Mouse (Mus musculus) liver, embryonic 13.5 days (tissue): ENCODE results near the gene Clec5a. TPM values are rescaled to one million over a fixed set of nuclear protein-coding genes. Genes with fewer than 3 reads are reported as not detected.
"Not testable (repeated sequence)": the region's sequence is repeated elsewhere in the genome, so short reads cannot be mapped to it uniquely, and the experiment has no call there.

Experiments used
- ATAC-seq: fragments of 200-750 bp; cut with Nextera tagmentation; 2 replicates; pipeline ENCODE4 v1.8.0; 2017; ENCODE audit warnings: low read depth, mild to moderate bottlenecking, moderate number of reproducible peaks, moderate library complexity
- DNase-seq: peaks from one replicate; pipeline ENCODE4 v3.0.0; 2022
- H3K27ac ChIP-seq: fragments of 300-500 bp; sonication (generic); 2 replicates; pipeline ENCODE4 v1.5.1; 2015; ENCODE audit warnings: moderate library complexity, mild to moderate bottlenecking, inconsistent platforms
- H3K27me3 ChIP-seq: fragments of 300-500 bp; sonication (generic); 2 replicates; pipeline ENCODE4 v1.6.1; 2015; ENCODE audit warnings: mild to moderate bottlenecking, inconsistent platforms
- H3K36me3 ChIP-seq: fragments of 300-500 bp; sonication (generic); 2 replicates; pipeline ENCODE4 v1.6.1; 2015; ENCODE audit warnings: mild to moderate bottlenecking, inconsistent platforms
- H3K4me1 ChIP-seq: fragments of 300-500 bp; sonication (generic); replicated peaks from 2 replicates; pipeline ENCODE4 v1.6.1; 2015; ENCODE audit warnings: inconsistent platforms
- H3K4me2 ChIP-seq: fragments of 300-500 bp; sonication (generic); 2 replicates; pipeline ENCODE4 v1.6.1; 2015; ENCODE audit warnings: inconsistent platforms, mild to moderate bottlenecking, moderate library complexity
- H3K4me3 ChIP-seq: fragments of 300-500 bp; sonication (generic); replicated peaks from 2 replicates; pipeline ENCODE4 v1.5.1; 2015; ENCODE audit warnings: mild to moderate bottlenecking, inconsistent platforms
- H3K9ac ChIP-seq: fragments of 300-500 bp; sonication (generic); 2 replicates; pipeline ENCODE4 v1.6.1; 2015; ENCODE audit warnings: mild to moderate bottlenecking, inconsistent platforms
- H3K9me3 ChIP-seq: fragments of 300-500 bp; sonication (generic); replicated peaks from 2 replicates; pipeline ENCODE4 v1.6.1; 2016; ENCODE audit warnings: inconsistent platforms
- WGBS: fragments of 180-500 bp; shearing (Covaris S2); methylation state at CpG from one replicate; pipeline ENCODE4 v1.1.7; 2015; ENCODE audit not compliant: insufficient replicate concordance; 5-methylcytosine and 5-hydroxymethylcytosine counted together
- polyA plus RNA-seq: library from polyadenylated mRNA; unstranded; fragments of >200 nt; fragmentation: Nextera tagmentation; extraction: Ambion mirVana; gene quantifications from 2 replicates; pipeline ENCODE4 v1.2.1, GENCODE M21; 2015

Gene Clec5a
- polyA plus RNA-seq: 4.8 and 5.4 TPM in 2 replicates

DNA sequence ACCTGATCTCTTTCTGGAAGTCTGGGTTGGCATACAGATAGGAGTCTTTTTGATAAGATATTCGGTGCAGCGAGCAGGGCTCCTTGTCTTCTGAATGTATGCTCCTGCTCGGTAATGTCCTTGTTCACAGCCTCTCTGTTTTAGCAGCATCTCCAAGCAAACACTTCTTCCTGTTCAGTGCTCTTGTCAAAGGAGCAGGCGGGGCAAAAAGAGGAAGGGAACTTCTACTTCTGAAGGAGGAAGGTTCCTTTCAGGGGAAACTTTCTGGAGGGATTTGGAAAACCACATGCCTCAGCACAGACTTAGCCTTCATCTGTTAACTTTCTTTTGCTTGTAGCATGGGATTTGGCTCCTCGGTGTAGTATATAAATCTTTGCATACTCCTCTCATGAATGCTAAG, at the start of gene Clec5a:
TSS of gene Clec5a (minus strand) at position 177 of the 400 bp plus-strand sequence.
- WGBS: 39% methylated on average over 5 of the region's 5 CpGs
- Histone ChIP-seq H3K4me2 (no peak within 1 kb of the TSS), H3K27me3 (no peaks in the 10 kb centered on the region), H3K9me3 (no peaks in the 10 kb centered on the region), H3K4me3 (no peak within 1 kb of the TSS), H3K9ac (no peak within 1 kb of the TSS), H3K27ac (no peak within 1 kb of the TSS), H3K36me3 (no peaks in the 10 kb centered on the region), H3K4me1 (no peaks in the 10 kb centered on the region)
- no peak for DNase-seq
- ATAC-seq: no peak

DNA sequence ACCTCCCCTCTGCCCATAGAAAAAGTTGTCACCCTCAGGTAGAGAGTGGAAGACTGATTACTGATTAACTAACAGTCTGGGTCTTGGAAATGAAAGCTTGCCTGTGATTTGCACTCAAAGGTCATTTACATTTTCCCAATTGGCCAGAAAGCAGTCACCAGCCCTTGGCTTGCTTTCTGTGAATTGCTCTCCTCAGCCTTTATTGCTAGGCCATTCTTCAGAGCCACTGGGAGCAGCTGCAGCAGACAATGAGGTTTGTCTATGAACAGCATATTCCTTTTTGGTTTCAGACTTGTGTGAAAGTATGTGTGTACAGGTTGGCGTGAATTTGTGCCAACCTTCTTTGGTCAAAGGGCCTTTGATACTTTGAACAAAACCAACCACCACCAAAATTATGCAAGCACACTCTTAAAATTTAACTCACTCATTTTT, 49.0 kb upstream of the Clec5a start:
- Histone ChIP-seq H3K4me2 (no peak overlapping the region), H3K36me3 (no peaks in the 10 kb centered on the region), H3K27me3 (no peaks in the 10 kb centered on the region), H3K9ac (no peak overlapping the region), H3K4me3 (no peak overlapping the region), H3K27ac (no peak overlapping the region), H3K9me3 (no peaks in the 10 kb centered on the region), H3K4me1 (no peaks in the 10 kb centered on the region)
- ATAC-seq: no peak
- no peak for DNase-seq
- 65% methylated on average over 1 of the region's 1 CpGs for WGBS

DNA sequence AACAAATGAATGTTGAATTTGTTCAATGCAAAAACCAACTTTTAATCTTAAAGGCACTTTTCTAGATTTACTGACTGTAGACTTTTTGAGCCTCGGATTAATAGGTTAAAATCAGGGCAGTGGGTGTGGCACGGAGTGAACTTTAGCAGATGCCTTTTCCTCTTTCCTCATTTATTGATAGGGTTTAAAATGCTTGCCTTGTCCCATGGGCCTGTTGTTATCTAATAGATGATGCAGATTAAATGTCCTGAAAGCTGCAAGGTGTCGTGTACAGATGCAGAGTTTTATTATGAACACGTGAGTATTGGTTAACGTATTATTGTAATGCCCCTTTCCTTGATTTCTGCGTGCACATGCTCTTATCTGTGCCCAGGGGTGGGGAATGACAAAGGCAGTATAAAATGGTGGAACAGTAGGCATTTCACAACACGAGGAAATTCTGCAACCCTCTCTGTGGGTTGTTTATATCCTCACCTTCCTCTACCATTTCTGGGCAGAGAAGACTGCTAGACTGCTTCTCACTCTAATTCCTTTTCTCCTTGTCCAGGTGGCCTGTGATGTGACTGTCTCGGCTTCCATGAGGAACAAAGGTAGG, 42.9 kb upstream of the Clec5a start, which contains the start of gene Mgam:
TSS of gene Mgam (plus strand) at position 426 of the 595 bp plus-strand sequence.
- H3K4me1 ChIP-seq: no peaks in the 10 kb centered on the region
- no peaks in the 10 kb centered on the region for H3K9me3 ChIP-seq
- ATAC-seq: no peak

GRCm38 (mm10) chr6:40626111-40626510, 40.5 kb upstream of the Clec5a start:
- no peaks in the 10 kb centered on the region for H3K9me3 ChIP-seq
- DNase-seq: no peak
- ATAC-seq: no peak
- H3K27ac ChIP-seq: no peak overlapping the region
- no peak overlapping the region for H3K4me2 ChIP-seq
- no peaks in the 10 kb centered on the region for H3K4me1 ChIP-seq
- no peak overlapping the region for H3K9ac ChIP-seq
- 36% methylated on average over 1 of the region's 1 CpGs for WGBS
- no peaks in the 10 kb centered on the region for H3K36me3 ChIP-seq
- no peaks in the 10 kb centered on the region for H3K27me3 ChIP-seq
- no peak overlapping the region for H3K4me3 ChIP-seq

More for the DNA sequence above, 42.9 kb upstream of the Clec5a start, which contains the start of gene Mgam:
- Histone ChIP-seq H3K4me3 (no peak within 1 kb of the TSS), H3K36me3 (no peaks in the 10 kb centered on the region), H3K9ac (no peak within 1 kb of the TSS), H3K4me2 (no peak within 1 kb of the TSS), H3K27ac (no peak within 1 kb of the TSS), H3K27me3 (no peaks in the 10 kb centered on the region)
- 58% methylated on average over 8 of the region's 8 CpGs for WGBS
- no peak for DNase-seq

DNA sequence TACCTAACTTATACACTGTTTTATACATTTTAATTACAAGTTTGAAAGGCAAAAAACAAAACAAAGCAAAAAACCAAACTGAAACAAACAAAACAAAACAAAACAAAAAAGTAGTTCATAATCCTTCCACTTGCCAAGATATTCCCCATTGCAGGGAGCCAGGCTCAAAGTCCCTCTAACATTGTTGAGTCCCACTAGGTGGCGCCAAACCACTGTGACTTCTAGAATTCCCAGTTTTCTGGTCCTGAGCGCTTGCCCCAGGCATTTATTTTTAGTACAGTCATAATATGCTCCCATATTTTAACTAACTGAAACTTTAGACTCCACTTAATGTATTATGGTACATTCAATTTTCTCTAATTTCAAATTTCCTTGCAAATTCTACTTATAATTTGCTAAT, 32.3 kb upstream of the Clec5a start:
- H3K36me3 ChIP-seq: no peaks in the 10 kb centered on the region
- no peak overlapping the region for H3K4me3 ChIP-seq
- ATAC-seq (no peak), DNase-seq (no peak)
- no peaks in the 10 kb centered on the region for H3K27me3 ChIP-seq
- H3K4me1 ChIP-seq: no peaks in the 10 kb centered on the region
- 11% methylated on average over 2 of the region's 2 CpGs for WGBS
- no peak overlapping the region for H3K4me2 ChIP-seq
- no peak overlapping the region for H3K9ac ChIP-seq
- no peaks in the 10 kb centered on the region for H3K9me3 ChIP-seq
- no peak overlapping the region for H3K27ac ChIP-seq

GRCm38 (mm10) chr6:40613260-40613852, 27.7 kb upstream of the Clec5a start, which contains the start of gene Tas2r138:
Tas2r138 (minus strand) TSS chr6:40613310.
- Histone ChIP-seq H3K27ac (no peak within 1 kb of the TSS), H3K27me3 (no peaks in the 10 kb centered on the region), H3K36me3 (no peaks in the 10 kb centered on the region), H3K4me2 (no peak within 1 kb of the TSS), H3K9ac (no peak within 1 kb of the TSS), H3K9me3 (no peaks in the 10 kb centered on the region), H3K4me1 (no peaks in the 10 kb centered on the region), H3K4me3 (no peak within 1 kb of the TSS)
- no peak for DNase-seq
- 68% methylated on average over 4 of the region's 4 CpGs for WGBS
- no peak for ATAC-seq

GRCm38 (mm10) chr6:40610244-40610643, 24.6 kb upstream of the Clec5a start:
- DNase-seq: no peak
- Histone ChIP-seq H3K4me2 (no peak overlapping the region), H3K27ac (no peak overlapping the region), H3K4me1 (no peaks in the 10 kb centered on the region), H3K9me3 (no peaks in the 10 kb centered on the region), H3K27me3 (no peaks in the 10 kb centered on the region), H3K9ac (no peak overlapping the region), H3K4me3 (no peak overlapping the region), H3K36me3 (no peaks in the 10 kb centered on the region)
- ATAC-seq: no peak
- 69% methylated on average over 8 of the region's 8 CpGs for WGBS

GRCm38 (mm10) chr6:40607431-40607830, 21.8 kb upstream of the Clec5a start:
- no peak overlapping the region for H3K9ac ChIP-seq
- no peak for ATAC-seq
- no peaks in the 10 kb centered on the region for H3K36me3 ChIP-seq
- no peaks in the 10 kb centered on the region for H3K4me1 ChIP-seq
- DNase-seq: no peak
- no peaks in the 10 kb centered on the region for H3K9me3 ChIP-seq
- H3K4me3 ChIP-seq: no peak overlapping the region
- H3K27me3 ChIP-seq: no peaks in the 10 kb centered on the region
- H3K4me2 ChIP-seq: no peak overlapping the region
- no peak overlapping the region for H3K27ac ChIP-seq

- H3K4me1 ChIP-seq, ATAC-seq, H3K27me3 ChIP-seq, H3K9me3 ChIP-seq, H3K4me2 ChIP-seq, H3K27ac ChIP-seq, DNase-seq, H3K9ac ChIP-seq, H3K4me3 ChIP-seq, H3K36me3 ChIP-seq: not testable (repeated sequence)
- WGBS: 24% methylated on average over 4 of the region's 4 CpGs
Observed at GRCm38 (mm10) chr6:40598546-40598945, 12.9 kb upstream of the Clec5a start.

- no peak for DNase-seq
- Histone ChIP-seq H3K9ac (no peak overlapping the region), H3K9me3 (no peaks in the 10 kb centered on the region), H3K36me3 (no peaks in the 10 kb centered on the region), H3K27ac (no peak overlapping the region), H3K4me2 (no peak overlapping the region), H3K27me3 (no peaks in the 10 kb centered on the region), H3K4me1 (no peaks in the 10 kb centered on the region), H3K4me3 (no peak overlapping the region)
- no peak for ATAC-seq
- 19% methylated on average over 3 of the region's 3 CpGs for WGBS
Observed at GRCm38 (mm10) chr6:40594804-40595550, 9.4 kb upstream of the Clec5a start.

GRCm38 (mm10) chr6:40588346-40588745, 2.7 kb upstream of the Clec5a start:
- H3K9me3 ChIP-seq: no peaks in the 10 kb centered on the region
- ATAC-seq (no peak), DNase-seq (no peak)
- no peak overlapping the region for H3K9ac ChIP-seq
- 65% methylated on average over 2 of the region's 2 CpGs for WGBS
- no peaks in the 10 kb centered on the region for H3K27me3 ChIP-seq
- H3K36me3 ChIP-seq: no peaks in the 10 kb centered on the region
- H3K4me2 ChIP-seq: no peak overlapping the region
- no peak overlapping the region for H3K4me3 ChIP-seq
- no peak overlapping the region for H3K27ac ChIP-seq
- no peaks in the 10 kb centered on the region for H3K4me1 ChIP-seq
